Mouse (Mus musculus): Measurements from ENCODE around the gene Fads1.

DNA sequence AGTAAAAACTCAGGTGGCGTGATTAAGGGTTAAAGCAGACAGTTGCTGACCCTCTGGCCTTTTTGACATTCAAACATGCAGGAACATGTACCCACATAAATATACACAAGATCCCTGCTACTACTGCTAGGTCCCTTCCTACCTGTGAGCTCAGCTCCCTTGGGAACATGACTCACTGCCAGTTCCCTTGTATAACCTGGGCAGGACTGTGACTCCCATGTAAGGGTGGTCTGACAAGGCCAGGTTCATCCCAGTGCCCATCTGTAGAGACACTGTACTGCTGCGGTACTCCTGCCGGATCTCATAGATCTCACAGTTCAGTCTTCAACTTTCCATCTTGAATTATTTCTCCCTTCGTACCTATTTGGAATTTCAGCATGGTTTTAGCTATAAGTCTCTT lies 14.4 kb downstream of the Fads1 start:
- TF ChIP-seq POLR2A (IDR thresholded peaks at IDR 0.05; ENCODE audit: extremely low read depth, insufficient read depth, low read length) (no peak), CTCF (IDR thresholded peaks at IDR 0.05; ENCODE audit: extremely low read depth, insufficient read depth, low read length) (no peak)
